Mouse (Mus musculus) T-helper 2 cell (primary cell): ENCODE measurements around the gene Eed.

Experiments
- in situ Hi-C: fragments of 300-600 bp; cut with MboI, MseI; formaldehyde crosslinking; loops from one replicate; pipeline ENCODE4 v1.15.1; 2025; ENCODE audit warnings: high pct_unique_total_duplicates

Gene Eed

DNA sequence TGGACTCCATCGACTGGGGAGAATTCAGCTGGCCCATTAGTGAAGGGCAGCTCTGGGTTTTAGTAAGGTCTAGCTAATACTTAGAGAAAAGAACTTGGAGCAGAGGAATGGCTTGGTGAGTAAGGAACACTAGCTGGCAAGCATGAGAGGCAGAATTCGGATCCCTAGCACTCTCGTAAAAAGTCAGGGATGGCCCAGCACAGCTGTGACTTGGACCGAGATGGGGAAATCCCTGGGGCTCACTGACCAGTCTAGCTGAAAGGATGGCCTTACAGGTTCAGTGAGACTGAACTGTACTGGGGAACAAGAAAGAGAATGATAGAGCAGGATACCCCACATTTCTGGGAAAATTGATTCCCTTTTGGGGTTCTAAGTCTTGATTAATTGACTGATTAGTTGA lies 71.1 kb downstream of the Eed start:
- in situ Hi-C loops: no loop called here

DNA sequence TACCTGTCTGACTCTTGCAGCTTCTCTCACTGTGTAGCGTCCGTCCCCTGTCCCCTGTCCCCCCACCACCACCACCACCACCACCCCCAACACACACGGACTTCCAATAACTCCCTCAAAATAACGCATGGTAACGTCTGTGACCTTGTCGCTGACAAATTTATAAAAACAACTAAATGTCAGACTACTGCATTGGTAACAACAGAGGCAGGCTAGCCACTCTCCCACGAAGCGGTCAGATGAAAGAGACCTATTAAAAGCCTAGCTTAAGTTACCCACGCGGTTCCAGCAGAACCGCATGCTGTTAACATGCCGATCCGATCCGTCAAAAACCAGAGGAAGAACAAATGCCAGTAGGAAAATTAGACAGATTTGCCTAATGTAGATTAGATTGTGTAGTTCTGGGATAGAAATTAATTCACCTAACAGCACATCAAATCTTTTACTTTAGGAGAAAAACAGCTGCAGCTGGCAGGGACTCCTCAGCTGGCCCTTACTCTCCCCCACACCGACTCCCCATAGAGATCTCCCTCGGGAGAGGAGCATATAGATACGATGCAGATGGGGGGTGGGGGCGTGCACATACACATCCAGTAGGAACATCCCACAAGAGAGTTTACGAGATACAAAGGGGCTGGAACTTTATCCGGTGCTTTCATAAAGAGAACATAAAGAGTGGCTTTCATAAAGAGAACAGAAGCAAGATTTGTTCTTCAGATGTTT lies 71.7 kb downstream of the Eed start:
- in situ Hi-C loops: no loop called here

DNA sequence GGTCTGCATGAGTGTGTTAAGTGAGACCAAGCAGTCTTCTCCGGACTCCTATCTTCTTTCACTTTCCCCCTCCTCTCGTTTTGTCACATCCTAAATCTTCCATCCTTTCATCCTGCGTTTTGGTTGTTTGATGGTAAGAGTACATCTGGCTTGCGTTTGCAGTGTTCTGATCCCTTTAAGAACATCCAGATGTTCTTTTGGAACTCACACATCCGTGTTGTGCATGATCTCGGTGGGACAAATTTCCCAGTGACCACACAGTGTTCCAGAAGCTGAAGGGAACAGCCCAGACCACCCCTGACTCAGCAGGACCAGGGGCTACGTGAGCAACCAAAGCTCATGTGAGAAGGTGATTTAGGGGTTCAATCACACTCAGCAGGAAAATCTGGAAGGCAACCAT lies 72.4 kb downstream of the Eed start:
- in situ Hi-C loops: no loop called here

DNA sequence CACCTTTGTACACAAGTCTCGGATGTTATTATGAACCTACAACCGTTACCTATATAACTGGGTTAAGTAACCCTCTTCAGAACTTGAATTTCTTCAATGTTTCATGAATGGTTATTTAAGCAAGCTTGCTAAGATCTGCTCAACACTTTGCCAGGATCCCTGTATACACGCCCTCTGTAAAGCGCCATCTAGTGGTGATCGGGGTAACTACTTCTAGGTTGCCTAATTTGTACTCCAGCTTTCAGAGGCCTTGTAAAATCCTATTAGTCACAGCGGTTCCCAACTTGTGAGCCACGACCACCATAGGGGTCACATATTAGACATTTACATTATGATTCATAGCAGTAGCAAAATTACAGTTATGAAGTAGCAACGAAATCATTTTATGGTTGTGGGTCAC lies 72.8 kb downstream of the Eed start:
- in situ Hi-C loops: no loop called here
